12 mouse cellular contexts compared by ENCODE assay signal in genomic region chr1:156538382-156538781, GRCm38 (mm10). TPM values are rescaled to one million over a fixed set of nuclear protein-coding genes. Genes with fewer than 3 reads are reported as not detected.
DNase-seq lines count a peak whose midpoint lies in the region; ATAC-seq and TF ChIP-seq lines count a peak whose summit lies in the region.
"Had no signal": no experiment of that assay in that cellular context is flagged by ENCODE, and none has a peak within 500 bp of the region (broad histone marks: within the 10 kb centered on the region; RNA-seq: fewer than 3 reads in every experiment).

No protein-coding gene starts in this region.

- dilution Hi-C loops in CH12.LX (cut with MboI; ENCODE audit: extremely low pct_ligation_motif_present, extremely low pct_unique_long_range_greater_than_20kb, low sequenced_read_pairs) = no loop called here

- H3K27ac ChIP-seq in liver, embryonic 14.5 days = no peak overlapping the region
- no peak overlapping the region for H3K27ac ChIP-seq in liver, embryonic 12.5 days
- H3K27ac ChIP-seq in CH12.LX (ENCODE audit: insufficient read depth, low read depth) = no peak overlapping the region
- H3K27ac ChIP-seq: limb, embryonic 12.5 days had no signal

- no peaks in the 10 kb centered on the region; a peak in 1 of 4 replicates for H3K4me1 ChIP-seq in liver, embryonic 14.5 days (replicated peaks; ENCODE audit: control insufficient read depth in 2 of 2, insufficient read depth in 2 of 2, low read length in 1 of 2)
- H3K4me1 ChIP-seq in liver, embryonic 12.5 days = no peaks in the 10 kb centered on the region
- peaks cover 0 to 13% of the 10 kb centered on the region in 2 experiments; a peak in 2 of 4 replicates for H3K4me1 ChIP-seq in CH12.LX (ENCODE audit: control insufficient read depth in 1 of 2, insufficient read depth in 2 of 2)
- H3K4me1 ChIP-seq: limb, embryonic 12.5 days had no signal

- TF ChIP-seq POLR2A in CH12.LX (IDR thresholded peaks at IDR 0.05; ENCODE audit: low read depth, low read length) = no peak

- DNase-seq in embryo, embryonic 10 days (ENCODE audit: low spot score) = peak; percentile 35
- DNase-seq in embryo, embryonic 9.5 days (ENCODE audit: extremely low spot score) = no peak
- no peak for DNase-seq in liver, embryonic 14.5 days (ENCODE audit: low read depth in 3 of 3, low spot score in 3 of 3)
- peak; percentile 21 for DNase-seq in CH12.LX (ENCODE audit: extremely low read depth)
- DNase-seq in lung, postnatal 36 days = peak; percentile 46
- DNase-seq in neural tube, embryonic 10.5 days (ENCODE audit: extremely low spot score, low spot score) = no peak
- no peak for DNase-seq in kidney, adult 18-20 months
- DNase-seq: cerebellum, postnatal 36 days; layer of hippocampus, adult 9-11 months had no signal

- no peak overlapping the region for H3K9ac ChIP-seq in liver, embryonic 14.5 days (replicated peaks)
- H3K9ac ChIP-seq in liver, embryonic 12.5 days = no peak overlapping the region
- no peak overlapping the region for H3K9ac ChIP-seq in CH12.LX (ENCODE audit: insufficient read depth, low read depth)
- H3K9ac ChIP-seq: limb, embryonic 12.5 days had no signal

- WGBS in liver, embryonic 14.5 days (ENCODE audit: insufficient replicate concordance) = 67% methylated on average over 3 of the region's 3 CpGs
- WGBS in liver, embryonic 12.5 days (ENCODE audit: insufficient replicate concordance) = 67% methylated on average over 3 of the region's 3 CpGs

- in situ Hi-C loops in CH12.LX (cut with MboI; ENCODE audit: low pct_ligation_motif_present, low pct_unique_long_range_greater_than_20kb, low sequenced_read_pairs) = loop anchor here (5.0 to 10.0 kb wide), 2 partner anchors 94 to 274 kb away; no protein-coding TSS in a partner anchor

- H3K79me2 ChIP-seq in CH12.LX (replicated peaks; ENCODE audit: control insufficient read depth, extremely low read depth, insufficient read depth, poor library complexity, severe bottlenecking) = no peaks in the 10 kb centered on the region

- no peaks in the 10 kb centered on the region for H3K36me3 ChIP-seq in liver, embryonic 14.5 days (replicated peaks; ENCODE audit: control insufficient read depth, insufficient read depth, low read depth)
- H3K36me3 ChIP-seq in liver, embryonic 12.5 days = no peaks in the 10 kb centered on the region
- H3K36me3 ChIP-seq in CH12.LX (replicated peaks in 1 of 2; ENCODE audit: control insufficient read depth in 1 of 2, insufficient read depth in 1 of 2, low read length in 1 of 2) = no peaks in the 10 kb centered on the region
- H3K36me3 ChIP-seq: limb, embryonic 12.5 days had no signal

- no peak for ATAC-seq in liver, embryonic 14.5 days (ENCODE audit: insufficient read depth)
- no peak for ATAC-seq in liver, embryonic 12.5 days

- no peak for TF ChIP-seq EP300 in liver, embryonic 14.5 days (IDR thresholded peaks at IDR 0.05; ENCODE audit: low read depth)
- no peak for TF ChIP-seq EP300 in CH12.LX (IDR thresholded peaks at IDR 0.05; ENCODE audit: low read length)

- peak; percentile 49 for TF ChIP-seq RAD21 in CH12.LX (IDR thresholded peaks at IDR 0.05; ENCODE audit: low read depth, low read length)

- H3K9me3 ChIP-seq in liver, embryonic 14.5 days (ENCODE audit: control insufficient read depth, low read length) = no peaks in the 10 kb centered on the region
- no peaks in the 10 kb centered on the region for H3K9me3 ChIP-seq in liver, embryonic 12.5 days (replicated peaks)
- no peaks in the 10 kb centered on the region for H3K9me3 ChIP-seq in CH12.LX (replicated peaks; ENCODE audit: low read length)
- H3K9me3 ChIP-seq: limb, embryonic 12.5 days had no signal

- no peak overlapping the region for H3K4me3 ChIP-seq in liver, embryonic 14.5 days (ENCODE audit: insufficient read depth in 1 of 2, low read depth in 2 of 2, low read length in 2 of 2)
- no peak overlapping the region for H3K4me3 ChIP-seq in liver, embryonic 12.5 days
- no peak overlapping the region for H3K4me3 ChIP-seq in CH12.LX (replicated peaks in 1 of 3; ENCODE audit: low read depth in 2 of 3, low read length in 2 of 3, poor library complexity in 1 of 3)
- H3K4me3 ChIP-seq: erythroblast, embryonic 14.5 days; limb, embryonic 12.5 days had no signal

- no peaks in the 10 kb centered on the region for H3K27me3 ChIP-seq in liver, embryonic 14.5 days (ENCODE audit: control insufficient read depth, insufficient read depth, low read length)
- no peaks in the 10 kb centered on the region for H3K27me3 ChIP-seq in liver, embryonic 12.5 days (replicated peaks)
- H3K27me3 ChIP-seq in CH12.LX (replicated peaks) = no peaks in the 10 kb centered on the region
- H3K27me3 ChIP-seq: limb, embryonic 12.5 days had no signal

- no peak overlapping the region for H3K4me2 ChIP-seq in liver, embryonic 14.5 days (ENCODE audit: low read depth)
- H3K4me2 ChIP-seq in liver, embryonic 12.5 days = no peak overlapping the region
- no peak overlapping the region for H3K4me2 ChIP-seq in CH12.LX (ENCODE audit: insufficient read depth, low read depth, poor library complexity, severe bottlenecking)
- H3K4me2 ChIP-seq: limb, embryonic 12.5 days had no signal

- TF ChIP-seq CTCF in liver, embryonic 14.5 days (IDR thresholded peaks at IDR 0.05; ENCODE audit: low read depth) = peak; percentile 35; the same call in 1 of the 2 replicates
- peak in 1 of 2 experiments; percentile 61; a peak in 3 of 4 replicates for TF ChIP-seq CTCF in CH12.LX (conservative IDR thresholded peaks at IDR 0.05 in 1 of 2, IDR thresholded peaks at IDR 0.05 in 1 of 2; ENCODE audit: low read depth in 2 of 2, low read length in 2 of 2)

TF ChIP-seq in CH12.LX, 34 proteins besides CTCF, POLR2A, EP300 and RAD21:
- no peak for TF ChIP-seq SIN3A (IDR thresholded peaks at IDR 0.05; ENCODE audit: low read length)
- no peak for TF ChIP-seq USF2 (conservative IDR thresholded peaks at IDR 0.05; ENCODE audit: low read depth, low read length)
- TF ChIP-seq MYC (IDR thresholded peaks at IDR 0.05; ENCODE audit: low read depth, low read length) = peak; percentile 66
- TF ChIP-seq CHD1 (IDR thresholded peaks at IDR 0.05; ENCODE audit: low read depth, low read length) = no peak
- TF ChIP-seq ZKSCAN1 (IDR thresholded peaks at IDR 0.05; ENCODE audit: borderline replicate concordance, low read depth, low read length) = no peak
- no peak for TF ChIP-seq ZNF384 (IDR thresholded peaks at IDR 0.05; ENCODE audit: low read depth, low read length)
- TF ChIP-seq SMC3 (IDR thresholded peaks at IDR 0.05; ENCODE audit: low read depth, low read length) = peak; percentile 38
- no peak for TF ChIP-seq ZMIZ1 (IDR thresholded peaks at IDR 0.05; ENCODE audit: low read depth, low read length)
- TF ChIP-seq GABPA (IDR thresholded peaks at IDR 0.05; ENCODE audit: insufficient replicate concordance, low read depth, low read length) = no peak
TF ChIP-seq in CH12.LX: peak in this region for 2.

RNA-seq across cellular contexts. Expression of gene Gm10031, which starts 14.6 kb away (rescaled TPM):
- polyA plus RNA-seq in liver, embryonic 14.5 days (2012; rRNA removed) = 1.0 and 2.1 TPM in 2 replicates
- 0.27 TPM in 1 of 2 replicates, not detected in the other for polyA plus RNA-seq in liver, embryonic 14.5 days (2014; fragmentation: Nextera tagmentation; extraction: Ambion mirVana)
- 0.18 and 0.29 TPM in 2 replicates for polyA plus RNA-seq in liver, embryonic 12.5 days (2016; fragmentation: Nextera tagmentation; extraction: Ambion mirVana)
- total RNA-seq in CH12.LX (2012; rRNA removed) (12.8 and 15.2 TPM in 2 replicates), CH12.LX (2014; rRNA removed) (42.9 and 44.8 TPM in 2 replicates)
- 17.3 and 22.8 TPM in 2 replicates for polyA plus RNA-seq in CH12.LX (2012; ENCODE audit: insufficient read length, low read depth)

RNA-seq across cellular contexts. Expression of gene Abl2, which starts 20.2 kb away (rescaled TPM):
- polyA plus RNA-seq in liver, embryonic 14.5 days (2012; rRNA removed) = 1.4 and 1.6 TPM in 2 replicates
- polyA plus RNA-seq in liver, embryonic 14.5 days (2014; fragmentation: Nextera tagmentation; extraction: Ambion mirVana) = 1.1 and 1.2 TPM in 2 replicates
- polyA plus RNA-seq in liver, embryonic 12.5 days (2016; fragmentation: Nextera tagmentation; extraction: Ambion mirVana) = 2.4 and 2.5 TPM in 2 replicates
- total RNA-seq in CH12.LX (2012; rRNA removed) = 15.5 and 18.8 TPM in 2 replicates
- 9.8 and 10.0 TPM in 2 replicates for total RNA-seq in CH12.LX (2014; rRNA removed)
- 18.4 and 19.8 TPM in 2 replicates for polyA plus RNA-seq in CH12.LX (2012; ENCODE audit: insufficient read length, low read depth)

Comparison
In these comparisons a context has a peak if more than half of its experiments do, and no peak if none do; other contexts are left out.
1. DNase-seq: peak in embryo, embryonic 10 days (single experiment), CH12.LX (single experiment) and lung, postnatal 36 days (single experiment); none in embryo, embryonic 9.5 days (single experiment), liver, embryonic 14.5 days (0 of 3), neural tube, embryonic 10.5 days (single experiment) and kidney, adult 18-20 months (single experiment).